ENCODE assay signal across 20 mouse cellular contexts in genomic region chr8:117263442-117263841, GRCm38 (mm10). TPM values are rescaled to one million over a fixed set of nuclear protein-coding genes. Genes with fewer than 3 reads are reported as not detected.
DNase-seq lines count a peak whose midpoint lies in the region; ATAC-seq lines count a peak whose summit lies in the region.
"Had no signal": no experiment of that assay in that cellular context is flagged by ENCODE, and none has a peak within 500 bp of the region (broad histone marks: within the 10 kb centered on the region; RNA-seq: fewer than 3 reads in every experiment).

No protein-coding gene starts in this region.

- H3K4me2 ChIP-seq in heart, embryonic 12.5 days: 0 out of 2 replicates have a peak overlapping the region, but pooled peaks have one; percentile 7
- H3K4me2 ChIP-seq in heart, embryonic 11.5 days: no peak overlapping the region
- peak overlapping the region; percentile 80 for H3K4me2 ChIP-seq in liver, embryonic 11.5 days
- H3K4me2 ChIP-seq: embryonic facial prominence, embryonic 15.5 days; forebrain, embryonic 13.5 days; hindbrain, embryonic 12.5 days; limb, embryonic 15.5 days; midbrain, embryonic 12.5 days; neural tube, embryonic 15.5 days had no signal

- H3K36me3 ChIP-seq in heart, embryonic 12.5 days: no peaks in the 10 kb centered on the region
- no peaks in the 10 kb centered on the region for H3K36me3 ChIP-seq in heart, embryonic 11.5 days (ENCODE audit: control insufficient read depth, insufficient read depth, low read length)
- peaks cover 2% of the 10 kb centered on the region; the same call in 1 of the 2 replicates for H3K36me3 ChIP-seq in liver, embryonic 11.5 days (ENCODE audit: control insufficient read depth, insufficient read depth, low read length)
- peaks cover 29% of the 10 kb centered on the region for H3K36me3 ChIP-seq in forebrain, embryonic 10.5 days (replicated peaks)
- H3K36me3 ChIP-seq: embryonic facial prominence, embryonic 15.5 days; hindbrain, embryonic 12.5 days; limb, embryonic 15.5 days; midbrain, embryonic 12.5 days; neural tube, embryonic 15.5 days had no signal

- H3K4me3 ChIP-seq in heart, embryonic 12.5 days: no peak overlapping the region
- H3K4me3 ChIP-seq in heart, embryonic 11.5 days (ENCODE audit: low read depth, low read length): no peak overlapping the region
- peak overlapping the region; percentile 6; the same call in 1 of the 2 replicates for H3K4me3 ChIP-seq in liver, embryonic 11.5 days (ENCODE audit: low read depth, low read length)
- no peak overlapping the region for H3K4me3 ChIP-seq in forebrain, embryonic 10.5 days
- H3K4me3 ChIP-seq: embryonic facial prominence, embryonic 15.5 days; forebrain, embryonic 13.5 days; hindbrain, embryonic 12.5 days; limb, embryonic 15.5 days; midbrain, embryonic 12.5 days; myocyte; neural tube, embryonic 15.5 days had no signal

- H3K9me3 ChIP-seq in heart, embryonic 12.5 days (replicated peaks): no peaks in the 10 kb centered on the region
- H3K9me3 ChIP-seq in heart, embryonic 11.5 days (replicated peaks; ENCODE audit: control insufficient read depth, low read length): no peaks in the 10 kb centered on the region
- H3K9me3 ChIP-seq in liver, embryonic 11.5 days (ENCODE audit: control insufficient read depth, low read length): no peaks in the 10 kb centered on the region
- H3K9me3 ChIP-seq in forebrain, embryonic 10.5 days: no peaks in the 10 kb centered on the region
- H3K9me3 ChIP-seq: embryonic facial prominence, embryonic 15.5 days; forebrain, embryonic 13.5 days; hindbrain, embryonic 12.5 days; limb, embryonic 15.5 days; midbrain, embryonic 12.5 days; neural tube, embryonic 15.5 days had no signal

- ATAC-seq in heart, embryonic 12.5 days (ENCODE audit: insufficient number of reproducible peaks, low FRiP score): no peak
- no peak for ATAC-seq in heart, embryonic 11.5 days (replicated peaks; ENCODE audit: insufficient number of reproducible peaks, low FRiP score, low TSS enrichment)
- peak; percentile 79 for ATAC-seq in liver, embryonic 11.5 days (replicated peaks; ENCODE audit: low FRiP score)
- peak; percentile 86 for ATAC-seq in megakaryocyte-erythroid progenitor cell, adult 5-6 weeks (replicated peaks; ENCODE audit: low FRiP score, low TSS enrichment, poor library complexity, severe bottlenecking)
- ATAC-seq: forebrain, embryonic 13.5 days; Patski had no signal

- peaks cover 67% of the 10 kb centered on the region for H3K4me1 ChIP-seq in heart, embryonic 12.5 days (replicated peaks)
- peaks cover 52% of the 10 kb centered on the region for H3K4me1 ChIP-seq in heart, embryonic 11.5 days (ENCODE audit: control insufficient read depth, insufficient read depth, low read length)
- H3K4me1 ChIP-seq in liver, embryonic 11.5 days (replicated peaks; ENCODE audit: control insufficient read depth, insufficient read depth, low read length): peaks cover 75% of the 10 kb centered on the region
- H3K4me1 ChIP-seq in forebrain, embryonic 10.5 days: peaks cover 62% of the 10 kb centered on the region

- peak overlapping the region; percentile 34; the same call in 1 of the 2 replicates for H3K9ac ChIP-seq in heart, embryonic 12.5 days
- no peak overlapping the region for H3K9ac ChIP-seq in heart, embryonic 11.5 days (ENCODE audit: low read depth, low read length)
- H3K9ac ChIP-seq in liver, embryonic 11.5 days (ENCODE audit: low read depth, low read length): no peak overlapping the region
- H3K9ac ChIP-seq: embryonic facial prominence, embryonic 15.5 days; forebrain, embryonic 13.5 days; hindbrain, embryonic 12.5 days; limb, embryonic 15.5 days; midbrain, embryonic 12.5 days; neural tube, embryonic 15.5 days had no signal

- no peak overlapping the region for H3K27ac ChIP-seq in heart, embryonic 12.5 days (ENCODE audit: poor library complexity, severe bottlenecking)
- H3K27ac ChIP-seq in heart, embryonic 11.5 days (ENCODE audit: low read depth, low read length): no peak overlapping the region
- H3K27ac ChIP-seq in liver, embryonic 11.5 days (ENCODE audit: low read depth, low read length): peak overlapping the region; percentile 66
- H3K27ac ChIP-seq in forebrain, embryonic 10.5 days: no peak overlapping the region
- H3K27ac ChIP-seq: embryonic facial prominence, embryonic 15.5 days; forebrain, embryonic 13.5 days; hindbrain, embryonic 12.5 days; kidney, postnatal 0 days; limb, embryonic 15.5 days; midbrain, embryonic 12.5 days; neural tube, embryonic 15.5 days had no signal

- peak; percentile 58 for DNase-seq in c-Kit-positive CD71-positive TER-119-negative erythroid progenitor cells, embryonic 14.5 days (ENCODE audit: low read depth)
- DNase-seq in liver, embryonic 11.5 days (ENCODE audit: low spot score): no peak
- DNase-seq in kidney, postnatal 36 days: no peak
- no peak for DNase-seq in urinary bladder, postnatal 25 days (ENCODE audit: low spot score)
- DNase-seq in forebrain, embryonic 10.5 days (ENCODE audit: extremely low spot score, low spot score): no peak
- DNase-seq: adrenal gland, postnatal 25 days; cerebellum, adult 9-11 months; thymus, postnatal 14 days had no signal

- 16% methylated on average over 6 of the region's 6 CpGs for WGBS in heart, embryonic 12.5 days
- 17% methylated on average over 6 of the region's 6 CpGs for WGBS in heart, embryonic 11.5 days (ENCODE audit: insufficient replicate concordance)
- WGBS in liver, embryonic 11.5 days: 13% methylated on average over 6 of the region's 6 CpGs
- 70% methylated on average over 6 of the region's 6 CpGs for WGBS in forebrain, embryonic 10.5 days

- no peaks in the 10 kb centered on the region for H3K27me3 ChIP-seq in heart, embryonic 12.5 days (replicated peaks)
- H3K27me3 ChIP-seq in heart, embryonic 11.5 days (ENCODE audit: control insufficient read depth, insufficient read depth, low read length): no peaks in the 10 kb centered on the region
- H3K27me3 ChIP-seq in liver, embryonic 11.5 days (replicated peaks; ENCODE audit: control insufficient read depth, insufficient read depth, low read length): no peaks in the 10 kb centered on the region
- H3K27me3 ChIP-seq in forebrain, embryonic 10.5 days (ENCODE audit: poor library complexity, severe bottlenecking): no peaks in the 10 kb centered on the region
- H3K27me3 ChIP-seq: embryonic facial prominence, embryonic 15.5 days; forebrain, embryonic 13.5 days; hindbrain, embryonic 12.5 days; limb, embryonic 15.5 days; midbrain, embryonic 12.5 days; neural tube, embryonic 15.5 days; Patski had no signal

RNA-seq across cellular contexts. Expression of gene Cmip, which starts 6.6 kb away (rescaled TPM):
- 9.7 and 10.5 TPM in 2 replicates for polyA plus RNA-seq in heart, embryonic 12.5 days (2016; fragmentation: Nextera tagmentation; extraction: Ambion mirVana)
- polyA plus RNA-seq in heart, embryonic 11.5 days (2014; fragmentation: Nextera tagmentation; extraction: Ambion mirVana): 8.6 and 9.2 TPM in 2 replicates
- 14.3 and 17.1 TPM in 2 replicates for polyA plus RNA-seq in liver, embryonic 11.5 days (2014; fragmentation: Nextera tagmentation; extraction: Ambion mirVana)
- total RNA-seq in megakaryocyte-erythroid progenitor cell, adult 5-6 weeks (2014; fragmentation: Nextera tagmentation): 40.2 and 60.7 TPM in 2 replicates
- total RNA-seq in megakaryocyte-erythroid progenitor cell, adult 5-6 weeks (2017): 9.3 and 9.6 TPM in 2 replicates
- polyA plus RNA-seq in forebrain, embryonic 10.5 days (2016; fragmentation: Nextera tagmentation; extraction: Ambion mirVana): 8.0 and 9.8 TPM in 2 replicates

Comparison
In these comparisons a context has a peak if more than half of its experiments do, and no peak if none do; other contexts are left out.
1. ATAC-seq: peak in liver, embryonic 11.5 days (single experiment) and megakaryocyte-erythroid progenitor cell, adult 5-6 weeks (single experiment); none in heart, embryonic 12.5 days (single experiment) and heart, embryonic 11.5 days (single experiment).